Mouse (Mus musculus) megakaryocyte, adult 5-6 weeks (primary cell): ENCODE data around the gene Pdcd4. TPM values are rescaled to one million over a fixed set of nuclear protein-coding genes. Genes with fewer than 3 reads are reported as not detected.
"Not testable (repeated sequence)": the region's sequence is repeated elsewhere in the genome, so short reads cannot be mapped to it uniquely, and the experiment has no call there.

ENCODE experiments used
- ATAC-seq: 2 replicates; pipeline ENCODE4 v1.8.0; 2016; ENCODE audit warnings: mild to moderate bottlenecking, inconsistent platforms; ENCODE audit not compliant: poor library complexity, severe bottlenecking
- total RNA-seq, 2 experiments: library from RNA; stranded (forward) in 1 of 2; stranded (reverse) in 1 of 2; fragments of 153-499, 151-499 nt in 1 of 2; fragments of 221-1000, 200-1000 nt in 1 of 2; gene quantifications; 2 replicates each; pipeline versions ENCODE4 v1.2.3 to v1.2.4; 2015 to 2017

Gene Pdcd4
- total RNA-seq, 2 experiments from 2014 or later, result 73.4 to 79.2 TPM

DNA sequence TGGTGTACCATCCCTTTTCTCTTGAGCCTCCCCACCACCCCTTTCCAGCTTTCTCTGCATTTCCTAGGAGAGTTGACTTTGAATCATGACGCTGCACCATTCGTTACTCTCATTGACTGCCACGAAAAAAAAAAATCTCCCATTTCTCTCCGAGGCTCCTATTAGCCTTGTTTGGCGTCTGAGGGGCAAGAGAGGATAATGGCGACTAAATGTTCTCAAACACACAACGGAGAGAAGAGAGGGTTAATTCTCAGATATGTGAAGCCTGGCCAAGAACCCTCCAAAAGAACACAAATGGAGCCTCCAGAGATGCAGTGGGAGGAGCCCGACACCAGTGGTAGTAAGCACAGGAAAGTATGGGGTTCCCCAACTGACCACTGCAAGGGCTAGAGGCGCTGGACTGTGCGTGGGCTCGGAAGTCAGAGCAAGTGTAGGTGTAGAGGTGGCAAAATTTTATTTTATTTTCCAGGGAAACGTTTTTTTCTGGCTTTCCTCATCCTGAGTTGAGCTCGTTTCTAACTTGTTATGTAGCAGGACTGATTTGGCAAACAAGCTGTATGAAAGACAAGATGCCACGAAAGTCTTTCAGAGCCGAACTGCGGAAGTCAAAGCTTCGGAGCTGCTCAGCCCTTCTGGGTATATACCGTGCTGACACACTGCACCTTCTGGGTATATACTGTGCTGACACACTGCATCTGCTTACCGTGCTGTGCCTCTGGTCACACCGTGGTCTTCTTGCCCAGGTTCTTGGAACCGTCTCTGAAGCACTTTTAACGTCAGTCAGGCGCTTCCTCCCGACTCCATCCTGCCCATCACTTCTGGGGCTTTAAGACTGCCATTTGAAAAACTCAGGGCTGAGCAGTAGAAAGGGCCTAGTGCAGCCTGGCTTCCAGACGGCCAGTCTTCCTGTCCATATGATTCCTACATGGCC is 7.2 kb downstream of the Pdcd4 start:
- ATAC-seq, result no peak

GRCm38 (mm10) chr19:53899941-53900610 is 8.0 kb downstream of the Pdcd4 start:
- 0 out of 2 replicates have a peak, but pooled peaks have one; percentile 16 for ATAC-seq

- ATAC-seq, result 0 out of 2 replicates have a peak, but pooled peaks have one; percentile 2
Measured at GRCm38 (mm10) chr19:53901931-53902738, 10.1 kb downstream of the Pdcd4 start.

- peak; percentile 86 for ATAC-seq
Measured at GRCm38 (mm10) chr19:53902739-53903487, 10.9 kb downstream of the Pdcd4 start.

DNA sequence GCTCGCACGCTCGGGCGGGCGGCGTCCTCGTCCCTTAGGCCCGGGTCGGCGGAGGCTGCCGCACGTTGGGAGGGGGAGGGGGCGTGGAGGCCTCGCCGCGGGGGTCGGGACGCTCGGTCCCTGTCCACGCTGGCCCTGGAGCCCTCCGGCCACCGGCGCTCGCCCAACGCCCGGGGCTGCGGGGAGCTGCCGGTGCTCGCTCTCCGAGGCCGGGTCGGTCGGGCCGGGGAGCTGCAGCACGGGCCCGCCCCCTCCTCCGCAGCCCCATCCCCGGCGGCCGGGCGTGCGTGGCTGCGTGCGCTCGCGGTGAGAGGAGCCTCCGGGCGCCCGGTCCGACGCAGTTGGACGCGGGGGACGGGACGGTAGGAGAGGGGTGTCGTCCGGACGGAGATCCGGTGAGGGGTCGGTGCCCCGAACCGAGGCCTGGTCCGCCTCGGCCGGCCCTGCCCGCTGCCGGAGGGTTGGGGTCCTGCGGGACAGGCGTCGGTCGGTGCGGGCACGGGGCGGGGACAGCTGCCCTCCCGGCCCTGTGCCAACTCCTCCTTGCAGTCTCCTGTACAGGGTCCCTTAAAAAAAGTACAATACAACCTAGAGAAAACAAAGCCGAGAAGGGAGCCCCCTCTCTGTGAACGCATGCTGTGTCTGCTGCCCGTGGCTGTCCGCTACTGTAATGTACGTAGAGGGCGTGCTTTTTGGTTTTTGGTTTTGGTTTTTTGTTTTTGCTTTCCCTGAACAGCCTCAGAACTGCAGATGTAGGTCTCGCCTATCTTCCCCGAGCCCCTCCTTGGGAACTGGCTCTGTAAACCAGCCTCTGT is 11.7 kb downstream of the Pdcd4 start:
- ATAC-seq, result peak; percentile 9

GRCm38 (mm10) chr19:53904833-53905480 is 12.9 kb downstream of the Pdcd4 start:
- no peak for ATAC-seq

DNA sequence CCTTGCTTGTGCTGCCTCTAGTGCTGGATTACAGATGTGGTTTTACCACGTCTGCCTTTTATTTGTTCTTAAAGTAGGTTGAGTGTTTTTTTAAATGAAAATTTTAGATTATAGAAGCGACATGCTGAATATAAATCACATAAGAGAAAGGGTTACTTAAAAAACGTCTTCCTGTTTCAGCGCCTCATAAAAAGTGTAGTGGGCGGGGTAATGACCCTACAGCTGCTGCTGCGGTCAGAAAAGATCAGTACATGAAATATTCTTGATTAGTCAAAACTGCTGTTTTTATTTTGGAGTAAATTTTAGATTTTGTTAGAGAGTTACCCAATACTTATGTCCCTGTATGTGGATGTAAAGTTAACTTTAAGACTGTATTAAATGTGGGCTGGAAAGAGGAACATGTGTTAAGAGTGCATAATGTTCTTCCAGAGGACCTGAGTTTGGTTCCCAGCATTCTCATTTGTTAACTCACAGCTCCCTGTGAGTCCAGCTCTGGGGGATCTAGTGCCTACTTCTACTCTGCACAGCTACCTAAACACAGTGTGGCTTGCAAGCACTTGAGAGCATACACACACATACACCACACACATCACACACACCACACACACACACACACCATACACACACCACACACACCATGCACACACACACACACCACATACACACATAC is 14.1 kb downstream of the Pdcd4 start:
- ATAC-seq, result peak; percentile 12

- ATAC-seq, result not testable (repeated sequence)
Measured at GRCm38 (mm10) chr19:53906703-53907070, 14.7 kb downstream of the Pdcd4 start.

DNA sequence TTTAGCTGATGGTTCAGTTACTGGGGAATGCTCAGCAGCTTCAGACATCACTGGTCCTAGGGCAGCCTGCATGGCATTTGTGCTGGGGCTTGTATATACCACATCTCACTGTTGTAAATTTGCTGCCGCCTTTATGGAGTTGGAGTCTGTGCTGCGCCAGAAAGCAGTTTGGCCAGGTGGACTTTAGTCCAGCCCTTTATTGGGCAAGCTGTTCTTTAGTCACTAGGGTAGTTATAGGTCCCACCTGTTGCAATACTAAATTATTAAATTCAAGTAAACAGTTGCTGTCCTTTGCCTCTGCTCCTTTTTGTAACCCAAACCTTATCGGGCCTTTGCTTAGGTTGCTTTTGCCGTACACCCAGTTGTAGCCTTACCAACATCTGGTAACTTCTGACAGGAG is 22.9 kb downstream of the Pdcd4 start:
- no peak for ATAC-seq

GRCm38 (mm10) chr19:53919541-53919940 is 27.5 kb downstream of the Pdcd4 start:
- no peak for ATAC-seq

GRCm38 (mm10) chr19:53921996-53922395 is 30.0 kb downstream of the Pdcd4 start:
- not testable (repeated sequence) for ATAC-seq

DNA sequence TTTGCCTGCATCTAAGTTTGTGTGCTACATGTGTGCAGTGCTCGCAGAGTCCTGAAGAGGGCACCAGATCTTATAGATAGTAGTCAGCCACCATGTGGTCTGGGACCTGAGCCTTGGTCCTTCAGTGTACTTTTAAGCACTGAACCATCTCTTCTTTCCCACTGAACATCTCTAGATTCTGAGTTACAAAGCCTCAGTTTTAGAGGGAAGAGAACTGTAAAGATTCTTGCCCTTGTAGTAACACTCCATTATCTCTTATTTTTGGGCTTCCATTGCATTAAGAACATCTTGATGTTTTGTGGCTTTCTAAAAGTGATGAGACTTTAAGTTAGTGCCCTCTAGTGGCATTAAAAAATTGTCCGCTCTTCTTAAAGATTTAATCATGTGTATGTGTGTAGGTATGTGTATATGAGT is 33.3 kb downstream of the Pdcd4 start:
- ATAC-seq, result peak; percentile 84

- ATAC-seq, result no peak
Measured at GRCm38 (mm10) chr19:53926705-53927104, 34.7 kb downstream of the Pdcd4 start.

DNA sequence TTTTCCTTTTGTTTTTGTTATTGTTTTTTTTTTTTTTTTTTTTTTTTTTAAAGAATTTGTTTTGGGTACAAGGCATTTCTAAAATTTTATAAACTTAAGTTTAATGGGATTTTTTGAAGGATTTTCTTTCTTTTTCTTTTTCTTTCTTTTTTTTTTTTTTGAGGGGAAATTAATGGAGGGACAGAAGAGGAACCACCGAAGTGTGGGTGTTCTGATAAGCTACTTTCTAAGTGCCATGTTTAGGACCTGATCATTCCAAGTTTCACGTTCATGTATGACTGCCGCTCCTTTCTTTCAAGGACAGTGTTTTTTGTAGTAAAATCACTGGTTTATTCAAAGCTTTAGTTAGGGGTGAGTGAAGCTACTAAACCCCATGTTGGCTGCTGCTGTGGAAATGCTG is 37.2 kb downstream of the Pdcd4 start:
- no peak for ATAC-seq

DNA sequence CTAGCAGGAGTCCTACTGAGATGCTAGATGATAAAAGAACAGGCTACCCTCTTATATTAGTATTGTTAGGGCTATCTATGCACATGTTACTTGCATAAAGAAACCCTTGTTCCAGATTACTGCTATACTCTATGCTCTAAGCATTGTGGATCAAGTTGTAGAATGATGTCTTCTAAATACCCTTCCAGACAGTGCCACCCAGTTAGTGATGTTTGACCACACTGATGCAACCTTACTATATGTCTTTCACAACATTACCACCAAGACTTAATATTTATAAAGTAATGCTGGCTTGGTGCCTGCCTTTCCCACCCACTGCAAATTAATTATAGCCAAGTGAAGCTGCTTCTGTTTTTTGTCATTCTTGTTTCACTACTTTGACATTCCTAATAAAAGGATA is 41.0 kb downstream of the Pdcd4 start:
- ATAC-seq, result no peak

DNA sequence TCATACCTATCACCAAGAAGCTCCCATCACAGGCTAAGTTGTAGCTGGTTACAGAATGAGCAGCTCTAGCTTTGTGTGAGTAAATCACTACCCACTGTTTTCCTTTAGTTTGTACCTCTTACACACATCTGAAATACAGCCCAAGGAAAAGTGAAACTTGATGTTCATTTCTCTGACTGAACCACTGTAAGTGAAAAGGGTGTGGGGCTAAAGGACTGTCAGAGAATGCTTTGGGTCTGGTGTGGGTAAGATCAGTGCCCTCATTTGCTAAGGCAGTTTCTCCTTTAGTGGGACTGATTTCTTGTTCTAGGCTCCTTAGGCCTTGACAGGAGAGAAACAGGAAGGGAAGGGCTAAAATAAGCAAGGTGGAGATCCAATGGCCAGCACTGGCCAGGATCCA is 42.0 kb downstream of the Pdcd4 start:
- ATAC-seq, result no peak

GRCm38 (mm10) chr19:53939467-53939866 is 47.4 kb downstream of the Pdcd4 start:
- ATAC-seq, result no peak

DNA sequence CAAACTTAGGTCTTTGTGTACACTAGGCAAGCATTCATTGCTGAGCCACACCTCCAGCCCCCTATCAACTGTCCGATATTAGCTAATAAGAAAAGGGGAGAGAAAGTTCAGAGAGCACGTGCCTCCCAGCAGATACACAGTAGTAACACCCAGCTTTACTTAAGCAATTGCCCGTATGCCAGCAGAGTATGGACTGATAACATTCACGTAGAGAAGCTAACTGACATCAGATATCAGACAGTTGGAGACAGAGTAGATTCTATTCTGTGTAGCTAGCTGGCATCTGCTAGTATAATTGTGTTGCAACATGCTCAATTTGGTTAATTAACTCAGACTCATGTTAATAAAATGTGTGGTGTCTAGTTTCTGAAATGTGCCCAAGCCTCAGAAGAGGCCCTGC is 49.1 kb downstream of the Pdcd4 start:
- no peak for ATAC-seq

GRCm38 (mm10) chr19:53942342-53942741 is 50.3 kb downstream of the Pdcd4 start:
- ATAC-seq, result no peak
